Mouse (Mus musculus): ENCODE measurements around the gene Gsta4. TPM values are rescaled to one million over a fixed set of nuclear protein-coding genes. Genes with fewer than 3 reads are reported as not detected.

Gsta4 gene
- polyA plus RNA-seq, 1 experiment from 2014 or later, result 150 TPM

GRCm38 (mm10) chr9:78176201-78176727, 6.3 kb upstream of the Gsta4 start:
- Histone ChIP-seq H3K36me3 (ENCODE audit: insufficient read depth, low read length) (no peaks in the 10 kb centered on the region), H3K9me3 (ENCODE audit: low read length) (no peaks in the 10 kb centered on the region), H3K4me2 (replicated peaks; ENCODE audit: low read depth, low read length) (peak overlapping the region; percentile 59), H3K9ac (replicated peaks; ENCODE audit: low read length) (peak overlapping the region; percentile 88), H3K27me3 (ENCODE audit: insufficient read depth, low read length) (no peaks in the 10 kb centered on the region), H3K27ac (ENCODE audit: low read length) (peak overlapping the region; percentile 98), H3K4me1 (ENCODE audit: insufficient read depth, low read length) (peaks cover 14% of the 10 kb centered on the region; the same call in 1 of the 2 replicates), H3K4me3 (ENCODE audit: low read length) (peak overlapping the region; percentile 73)
- WGBS, result under 1% methylated on average over 22 of the region's 22 CpGs
- peak; percentile 73; the same call in 1 of the 2 replicates for ATAC-seq (ENCODE audit: low FRiP score, low TSS enrichment)

DNA sequence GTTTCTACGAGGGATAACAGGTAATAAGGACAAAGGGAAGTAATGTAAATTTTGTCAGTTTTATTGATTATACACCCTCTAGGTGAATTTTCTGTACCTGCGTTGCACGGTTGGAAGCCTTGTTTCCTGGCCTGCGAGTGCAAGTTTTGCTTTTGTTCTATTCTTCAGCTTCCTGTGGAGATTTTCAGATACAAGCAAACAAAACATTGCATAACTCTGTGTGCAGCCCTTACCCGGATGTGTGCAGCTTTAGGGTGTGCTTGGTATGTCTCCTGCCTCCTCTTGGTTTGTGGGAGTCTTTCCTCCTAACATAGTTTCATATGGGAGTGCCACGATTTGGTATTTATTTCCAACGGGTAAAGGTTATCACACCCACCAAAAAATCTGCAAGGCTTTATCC, 5.7 kb upstream of the Gsta4 start:
- Histone ChIP-seq H3K36me3 (ENCODE audit: insufficient read depth, low read length) (no peaks in the 10 kb centered on the region), H3K9me3 (ENCODE audit: low read length) (no peaks in the 10 kb centered on the region), H3K4me3 (ENCODE audit: low read length) (peak overlapping the region; percentile 73), H3K27me3 (ENCODE audit: insufficient read depth, low read length) (no peaks in the 10 kb centered on the region), H3K27ac (ENCODE audit: low read length) (peak overlapping the region; percentile 98), H3K4me2 (replicated peaks; ENCODE audit: low read depth, low read length) (peak overlapping the region; percentile 59), H3K9ac (replicated peaks; ENCODE audit: low read length) (peak overlapping the region; percentile 88), H3K4me1 (ENCODE audit: insufficient read depth, low read length) (peaks cover 14% of the 10 kb centered on the region; the same call in 1 of the 2 replicates)
- no peak for ATAC-seq (ENCODE audit: low FRiP score, low TSS enrichment)
- 10% methylated on average over 7 of the region's 7 CpGs for WGBS

GRCm38 (mm10) chr9:78178197-78178596, 4.4 kb upstream of the Gsta4 start:
- H3K36me3 ChIP-seq (ENCODE audit: insufficient read depth, low read length), result no peaks in the 10 kb centered on the region
- 80% methylated on average over 5 of the region's 5 CpGs for WGBS
- no peaks in the 10 kb centered on the region for H3K27me3 ChIP-seq (ENCODE audit: insufficient read depth, low read length)
- peaks cover 14% of the 10 kb centered on the region; the same call in 1 of the 2 replicates for H3K4me1 ChIP-seq (ENCODE audit: insufficient read depth, low read length)
- H3K4me2 ChIP-seq (replicated peaks; ENCODE audit: low read depth, low read length), result no peak overlapping the region
- no peak overlapping the region for H3K27ac ChIP-seq (ENCODE audit: low read length)
- H3K9me3 ChIP-seq (ENCODE audit: low read length), result no peaks in the 10 kb centered on the region
- no peak for ATAC-seq (ENCODE audit: low FRiP score, low TSS enrichment)
- H3K9ac ChIP-seq (replicated peaks; ENCODE audit: low read length), result no peak overlapping the region
- H3K4me3 ChIP-seq (ENCODE audit: low read length), result no peak overlapping the region

- Histone ChIP-seq H3K27me3 (ENCODE audit: insufficient read depth, low read length) (no peaks in the 10 kb centered on the region), H3K4me3 (ENCODE audit: low read length) (no peak overlapping the region), H3K4me1 (ENCODE audit: insufficient read depth, low read length) (peaks cover 14% of the 10 kb centered on the region; the same call in 1 of the 2 replicates), H3K9ac (replicated peaks; ENCODE audit: low read length) (no peak overlapping the region), H3K27ac (ENCODE audit: low read length) (no peak overlapping the region), H3K4me2 (replicated peaks; ENCODE audit: low read depth, low read length) (no peak overlapping the region), H3K36me3 (ENCODE audit: insufficient read depth, low read length) (no peaks in the 10 kb centered on the region), H3K9me3 (ENCODE audit: low read length) (no peaks in the 10 kb centered on the region)
- no peak for ATAC-seq (ENCODE audit: low FRiP score, low TSS enrichment)
- WGBS, result 82% methylated on average over 2 of the region's 2 CpGs
Measured at GRCm38 (mm10) chr9:78179071-78179470, 3.5 kb upstream of the Gsta4 start.

DNA sequence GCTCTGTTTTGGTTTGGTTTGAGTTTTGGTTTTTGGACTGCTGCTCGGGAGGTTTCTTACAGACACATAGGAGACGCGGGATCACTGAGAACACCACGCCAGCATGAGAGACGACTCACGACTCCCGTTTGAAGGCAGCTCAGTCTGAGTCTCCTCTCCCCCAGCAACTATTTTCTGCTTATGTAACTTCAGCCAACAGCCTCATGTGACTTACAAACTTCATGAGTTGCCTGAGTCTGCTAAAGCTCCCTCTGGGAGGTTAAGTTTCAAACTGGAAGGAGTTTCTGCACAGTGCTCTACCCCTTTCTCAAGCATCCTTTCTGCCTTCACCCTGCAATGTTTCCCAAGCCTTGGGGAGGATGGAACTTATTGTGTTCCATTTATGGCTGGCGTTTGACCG, 3.1 kb downstream of the Gsta4 start:
- peaks cover 4% of the 10 kb centered on the region for H3K4me1 ChIP-seq (ENCODE audit: insufficient read depth, low read length)
- no peaks in the 10 kb centered on the region for H3K36me3 ChIP-seq (ENCODE audit: insufficient read depth, low read length)
- no peaks in the 10 kb centered on the region for H3K27me3 ChIP-seq (ENCODE audit: insufficient read depth, low read length)
- H3K4me2 ChIP-seq (replicated peaks; ENCODE audit: low read depth, low read length), result no peak overlapping the region
- WGBS, result 74% methylated on average over 9 of the region's 9 CpGs
- H3K9ac ChIP-seq (replicated peaks; ENCODE audit: low read length), result no peak overlapping the region
- no peak overlapping the region for H3K27ac ChIP-seq (ENCODE audit: low read length)
- ATAC-seq (ENCODE audit: low FRiP score, low TSS enrichment), result no peak
- no peak overlapping the region for H3K4me3 ChIP-seq (ENCODE audit: low read length)
- H3K9me3 ChIP-seq (ENCODE audit: low read length), result no peaks in the 10 kb centered on the region

GRCm38 (mm10) chr9:78188910-78189309, 6.3 kb downstream of the Gsta4 start:
- 70% methylated on average over 8 of the region's 8 CpGs for WGBS
- Histone ChIP-seq H3K9ac (replicated peaks; ENCODE audit: low read length) (no peak overlapping the region), H3K9me3 (ENCODE audit: low read length) (no peaks in the 10 kb centered on the region), H3K4me2 (replicated peaks; ENCODE audit: low read depth, low read length) (no peak overlapping the region), H3K4me3 (ENCODE audit: low read length) (no peak overlapping the region), H3K27ac (ENCODE audit: low read length) (no peak overlapping the region), H3K4me1 (ENCODE audit: insufficient read depth, low read length) (peaks cover 20% of the 10 kb centered on the region), H3K27me3 (ENCODE audit: insufficient read depth, low read length) (no peaks in the 10 kb centered on the region), H3K36me3 (ENCODE audit: insufficient read depth, low read length) (no peaks in the 10 kb centered on the region)
- ATAC-seq (ENCODE audit: low FRiP score, low TSS enrichment), result no peak

GRCm38 (mm10) chr9:78190651-78191634, 8.4 kb downstream of the Gsta4 start:
- Histone ChIP-seq H3K9me3 (ENCODE audit: low read length) (no peaks in the 10 kb centered on the region), H3K27me3 (ENCODE audit: insufficient read depth, low read length) (no peaks in the 10 kb centered on the region), H3K27ac (ENCODE audit: low read length) (no peak overlapping the region), H3K9ac (replicated peaks; ENCODE audit: low read length) (peak overlapping the region; percentile 52), H3K36me3 (ENCODE audit: insufficient read depth, low read length) (no peaks in the 10 kb centered on the region), H3K4me2 (replicated peaks; ENCODE audit: low read depth, low read length) (peak overlapping the region; percentile 68), H3K4me1 (ENCODE audit: insufficient read depth, low read length) (peaks cover 20% of the 10 kb centered on the region), H3K4me3 (ENCODE audit: low read length) (peak overlapping the region; percentile 46)
- WGBS, result 2% methylated on average over 19 of the region's 19 CpGs
- no peak; the same call in 1 of the 2 replicates for ATAC-seq (ENCODE audit: low FRiP score, low TSS enrichment)

GRCm38 (mm10) chr9:78191736-78192135, 9.2 kb downstream of the Gsta4 start:
- no peaks in the 10 kb centered on the region for H3K9me3 ChIP-seq (ENCODE audit: low read length)
- H3K27ac ChIP-seq (ENCODE audit: low read length), result peak overlapping the region; percentile 56; the same call in 1 of the 2 replicates
- H3K4me2 ChIP-seq (replicated peaks; ENCODE audit: low read depth, low read length), result peak overlapping the region; percentile 68
- peaks cover 20% of the 10 kb centered on the region for H3K4me1 ChIP-seq (ENCODE audit: insufficient read depth, low read length)
- no peaks in the 10 kb centered on the region for H3K27me3 ChIP-seq (ENCODE audit: insufficient read depth, low read length)
- H3K36me3 ChIP-seq (ENCODE audit: insufficient read depth, low read length), result no peaks in the 10 kb centered on the region
- under 1% methylated on average over 18 of the region's 18 CpGs for WGBS
- H3K9ac ChIP-seq (replicated peaks; ENCODE audit: low read length), result peak overlapping the region; percentile 52
- H3K4me3 ChIP-seq (ENCODE audit: low read length), result peak overlapping the region; percentile 46
- ATAC-seq (ENCODE audit: low FRiP score, low TSS enrichment), result peak; percentile 60; the same call in 1 of the 2 replicates

GRCm38 (mm10) chr9:78193902-78194597, 11.5 kb downstream of the Gsta4 start:
- peak; percentile 32; the same call in 1 of the 2 replicates for ATAC-seq (ENCODE audit: low FRiP score, low TSS enrichment)
- whole genome bisulfite sequencing, result 47% methylated on average over 9 of the region's 9 CpGs
- Histone ChIP-seq H3K9me3 (ENCODE audit: low read length) (no peaks in the 10 kb centered on the region), H3K27ac (ENCODE audit: low read length) (no peak overlapping the region), H3K9ac (replicated peaks; ENCODE audit: low read length) (no peak overlapping the region), H3K36me3 (ENCODE audit: insufficient read depth, low read length) (no peaks in the 10 kb centered on the region), H3K27me3 (ENCODE audit: insufficient read depth, low read length) (no peaks in the 10 kb centered on the region), H3K4me1 (ENCODE audit: insufficient read depth, low read length) (peaks cover 20% of the 10 kb centered on the region), H3K4me3 (ENCODE audit: low read length) (no peak overlapping the region), H3K4me2 (replicated peaks; ENCODE audit: low read depth, low read length) (peak overlapping the region; percentile 22)
